Mouse (Mus musculus) ES-CJ7 (cell line): Measurements from ENCODE around the gene Ralgps1.

Experiments
- DNase-seq: peaks from one replicate; pipeline ENCODE4 v3.0.0; 2011; ENCODE audit warnings: low read depth, low spot score

The Ralgps1 gene

GRCm38 (mm10) chr2:33370777-33371647 is at the start of gene Ralgps1:
Gene Ralgps1, minus strand, starts transcription at chr2:33371486.
- peak; percentile 93 for DNase-seq

GRCm38 (mm10) chr2:33417454-33417853 is 46.2 kb upstream of the Ralgps1 start:
- DNase-seq, result peak; percentile 56

DNA sequence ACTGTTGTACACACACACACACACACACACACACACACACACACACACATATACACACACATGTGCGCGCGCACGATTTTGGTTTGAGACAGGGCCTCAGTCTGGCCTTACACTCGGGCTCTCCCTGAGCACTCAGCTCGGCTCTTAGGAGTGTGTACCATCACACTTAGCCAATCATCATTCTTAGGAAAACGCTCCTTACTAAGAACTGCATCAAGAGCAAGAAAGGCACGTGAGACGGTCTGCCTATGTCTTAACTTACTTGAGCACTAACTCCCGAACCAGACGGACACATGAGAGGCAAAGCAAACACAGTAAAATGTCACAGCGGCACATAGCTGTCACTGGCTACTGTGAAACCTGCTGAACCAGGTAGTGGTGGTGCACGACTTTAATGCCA is 42.7 kb upstream of the Ralgps1 start:
- no peak for DNase-seq

GRCm38 (mm10) chr2:33412111-33412510 is 40.8 kb upstream of the Ralgps1 start:
- DNase-seq, result no peak

DNA sequence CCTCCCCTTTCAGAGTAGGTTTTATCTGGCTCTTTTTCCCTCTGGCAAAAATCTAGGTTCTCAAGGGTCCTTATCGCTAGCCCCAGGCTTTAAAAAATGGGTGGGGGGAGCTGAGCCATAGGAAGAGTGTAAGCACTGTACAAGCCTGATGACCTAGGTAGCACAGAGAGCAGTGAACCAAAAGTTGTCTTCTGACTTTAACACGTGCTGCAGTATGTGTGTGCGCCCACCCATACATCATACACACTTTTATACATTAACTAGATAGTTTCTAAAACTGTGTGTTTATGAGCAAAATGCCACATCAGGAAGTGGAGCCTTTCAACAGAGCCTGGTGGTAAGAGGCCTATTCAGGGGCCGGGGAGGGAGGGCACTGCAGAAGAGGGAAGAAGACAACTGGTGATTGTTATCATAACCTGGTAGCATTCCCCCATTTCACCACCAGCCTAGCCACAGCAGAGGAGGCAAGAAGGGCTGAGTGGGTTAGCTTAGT is 32.3 kb upstream of the Ralgps1 start:
- DNase-seq, result no peak

GRCm38 (mm10) chr2:33402638-33403037 is 31.4 kb upstream of the Ralgps1 start:
- DNase-seq, result no peak

- DNase-seq, result peak; percentile 69
Observed at GRCm38 (mm10) chr2:33402236-33402635, 30.9 kb upstream of the Ralgps1 start.

DNA sequence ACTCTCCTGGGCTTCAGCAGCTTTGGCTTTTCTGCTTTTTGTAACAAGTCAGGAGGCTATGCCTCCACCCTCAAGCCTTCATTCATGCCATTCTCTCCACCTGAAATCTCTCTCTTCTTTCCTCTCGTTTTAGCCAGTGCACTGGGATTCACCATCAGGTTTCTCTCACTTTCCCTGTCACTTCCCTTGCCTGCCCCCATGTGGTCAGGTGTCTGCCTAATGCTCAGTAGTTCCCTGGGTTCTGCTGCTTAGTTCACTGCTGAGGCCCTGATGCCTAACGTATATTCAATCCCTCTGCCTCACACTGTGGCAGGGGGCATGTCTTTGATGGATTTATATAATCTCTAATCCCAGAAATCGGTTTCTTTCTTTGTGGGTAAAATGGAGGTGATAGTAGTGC is 29.9 kb upstream of the Ralgps1 start:
- DNase-seq, result peak; percentile 44

DNA sequence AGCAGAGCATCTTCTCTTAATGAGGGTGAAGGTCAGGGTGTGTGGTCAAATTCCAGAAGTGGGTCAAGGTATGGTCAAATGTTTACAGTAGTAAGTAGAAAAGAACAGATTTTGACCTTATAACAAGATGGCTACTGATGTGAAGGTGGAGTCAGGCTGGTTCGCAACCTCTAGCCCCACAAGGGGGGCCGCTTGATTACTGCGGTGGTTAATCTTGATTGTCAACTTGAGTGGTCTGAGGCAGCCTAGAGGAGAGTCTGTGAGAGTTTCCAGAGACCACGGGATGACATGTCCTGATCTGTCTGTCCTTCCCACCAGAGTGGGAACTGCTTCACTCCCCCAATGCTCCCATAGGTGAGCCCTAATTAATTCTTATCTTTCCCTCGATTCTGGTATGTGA is 29.3 kb upstream of the Ralgps1 start:
- no peak for DNase-seq

GRCm38 (mm10) chr2:33399091-33399490 is 27.8 kb upstream of the Ralgps1 start:
- DNase-seq, result no peak

DNA sequence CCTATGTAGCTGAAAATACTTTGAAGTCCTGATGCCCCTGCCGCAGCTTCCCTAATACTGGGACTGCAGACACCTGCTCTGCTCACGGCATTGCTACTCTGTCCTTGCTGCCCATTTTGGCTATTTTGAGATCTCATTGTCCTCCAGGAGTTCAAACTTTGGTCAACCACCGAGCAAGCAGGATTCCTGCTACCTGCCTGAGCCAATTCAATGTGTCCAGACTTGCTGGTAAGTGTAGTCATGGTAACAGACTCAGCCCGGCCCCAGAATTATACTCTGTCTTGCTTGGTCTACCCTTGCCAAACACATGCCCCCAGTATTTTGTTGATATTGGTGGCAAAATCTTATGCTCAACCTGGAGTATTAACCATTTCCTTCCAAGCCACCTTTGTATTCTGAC is 25.8 kb upstream of the Ralgps1 start:
- no peak for DNase-seq

DNA sequence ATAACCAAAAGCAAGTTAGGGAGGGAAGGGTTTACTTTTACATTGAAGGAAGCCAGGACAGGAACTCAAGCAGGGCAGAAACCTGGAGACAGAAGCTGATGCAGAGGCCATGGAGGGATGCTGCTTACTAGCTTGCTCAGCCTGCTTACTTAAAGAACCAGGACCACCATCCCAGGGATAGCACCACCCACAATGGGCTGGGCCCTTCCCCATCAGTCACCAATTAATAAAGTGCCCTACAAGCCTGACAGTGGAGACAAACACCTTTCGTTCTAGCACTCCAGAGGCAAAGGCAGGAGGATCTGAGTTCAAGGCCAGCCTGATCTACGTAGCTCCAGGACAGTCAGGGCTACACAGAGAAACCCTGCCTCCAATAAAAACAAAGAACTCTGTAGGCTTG is 23.8 kb upstream of the Ralgps1 start:
- no peak for DNase-seq

DNA sequence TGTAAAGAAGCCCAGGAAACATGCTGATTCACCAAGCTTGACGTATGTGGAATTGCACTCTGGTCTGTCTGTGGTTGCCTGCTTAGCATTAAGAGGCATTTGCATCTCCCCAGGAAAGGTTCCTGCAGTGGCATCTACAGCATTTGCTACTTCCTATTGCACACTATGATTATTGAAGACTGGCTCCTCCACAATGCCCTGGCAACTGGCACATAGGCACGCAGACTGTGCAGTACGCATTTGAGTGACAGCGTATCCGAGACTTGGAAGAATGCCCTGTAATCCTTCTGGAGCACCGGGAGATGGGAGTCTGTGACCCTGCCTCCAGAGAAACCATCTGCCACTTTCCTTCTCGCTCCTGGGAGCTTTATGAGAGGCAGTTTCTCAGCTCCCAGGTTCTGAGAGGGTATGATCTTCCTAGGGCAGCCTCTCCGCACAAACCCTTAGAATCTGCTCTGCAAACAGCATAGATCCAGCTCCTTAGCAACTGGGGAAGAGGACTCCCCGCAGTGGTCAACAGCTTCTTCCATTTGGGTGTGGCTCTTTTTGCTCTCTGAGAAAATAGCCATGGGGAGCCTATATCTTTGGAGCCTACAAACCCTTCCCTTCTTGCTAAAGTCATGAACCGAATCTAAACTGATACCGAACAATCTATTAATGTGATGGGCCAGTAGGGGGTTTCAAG is 22.8 kb upstream of the Ralgps1 start:
- no peak for DNase-seq

GRCm38 (mm10) chr2:33393021-33393420 is 21.7 kb upstream of the Ralgps1 start:
- no peak for DNase-seq

DNA sequence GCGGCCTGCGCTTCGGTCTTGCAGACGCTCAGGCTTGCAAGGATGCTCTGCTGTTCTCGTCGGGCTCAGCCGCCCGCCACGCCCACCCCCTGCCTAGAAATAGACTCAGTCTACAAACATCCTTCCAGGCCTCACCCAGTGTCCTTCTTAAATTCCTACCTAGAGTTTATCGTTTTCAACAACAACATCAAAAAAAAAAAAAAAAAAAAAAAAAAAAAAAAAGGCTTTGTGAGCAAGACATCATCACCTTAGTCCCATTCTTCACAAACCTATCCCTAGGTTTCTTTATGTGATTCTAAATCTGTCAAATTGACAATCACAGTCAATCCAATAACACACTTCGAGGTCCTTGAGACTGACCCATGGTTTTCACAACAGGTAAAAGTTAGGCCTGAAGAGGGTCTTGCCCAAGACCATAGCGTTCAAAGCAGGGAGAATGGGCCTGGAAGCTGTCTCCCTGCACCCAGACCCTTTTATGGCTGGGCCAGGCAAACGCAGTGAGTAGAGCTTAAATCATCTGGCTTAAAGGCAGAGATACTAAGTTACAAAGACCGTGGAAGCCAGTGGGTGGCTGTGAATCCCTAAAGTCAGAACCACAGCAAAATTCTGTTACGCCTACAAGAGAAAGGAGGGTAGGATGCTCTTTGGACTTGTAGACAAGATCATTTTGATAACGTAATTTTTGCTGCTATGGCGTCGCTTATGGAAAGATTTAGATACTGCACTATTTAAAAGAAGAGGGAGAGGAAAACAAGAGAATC is 542 bp upstream of the Ralgps1 start:
- DNase-seq, result no peak

DNA sequence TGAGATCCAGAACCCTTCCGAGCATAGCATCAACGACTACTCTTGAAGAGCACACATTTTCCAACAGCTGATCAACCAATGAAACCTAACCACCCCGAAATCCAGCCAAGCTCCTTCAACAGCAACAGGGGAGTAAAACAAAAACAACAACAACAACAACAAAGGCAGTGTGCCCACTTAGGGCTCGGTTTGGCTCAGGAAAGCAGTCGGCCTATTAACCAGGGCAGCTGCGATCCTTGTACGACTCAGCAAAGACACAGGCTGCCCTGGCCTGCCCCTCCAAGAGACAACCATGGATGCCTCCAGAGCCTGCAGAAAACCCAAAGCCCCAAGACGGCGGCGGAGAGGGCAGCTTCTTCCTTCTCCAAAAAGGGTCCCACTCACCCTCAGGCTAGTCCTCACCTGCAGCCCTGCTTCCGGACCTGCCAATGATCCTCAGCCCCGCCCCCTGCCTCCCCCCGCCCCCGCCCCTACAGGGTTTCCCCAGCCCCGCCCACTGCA is 960 bp downstream of the Ralgps1 start:
- DNase-seq, result no peak

- DNase-seq, result no peak
Observed at GRCm38 (mm10) chr2:33369453-33369852, 1.8 kb downstream of the Ralgps1 start.

- no peak for DNase-seq
Observed at GRCm38 (mm10) chr2:33368486-33368885, 2.8 kb downstream of the Ralgps1 start.

- no peak for DNase-seq
Observed at GRCm38 (mm10) chr2:33365703-33366471, 5.4 kb downstream of the Ralgps1 start.

GRCm38 (mm10) chr2:33364656-33365055 is 6.6 kb downstream of the Ralgps1 start:
- DNase-seq, result no peak

GRCm38 (mm10) chr2:33363890-33364289 is 7.4 kb downstream of the Ralgps1 start:
- no peak for DNase-seq
